Mouse (Mus musculus) forebrain, embryonic 14.5 days (tissue): Measurements from ENCODE around the gene Pctp. TPM values are rescaled to one million over a fixed set of nuclear protein-coding genes. Genes with fewer than 3 reads are reported as not detected.

Source experiments
- polyA plus RNA-seq: library from polyadenylated mRNA; unstranded; fragments of >200 nt; fragmentation: Nextera tagmentation; extraction: Ambion mirVana; gene quantifications from 2 replicates; pipeline ENCODE4 v1.2.1, GENCODE M21; 2014

Pctp gene
- polyA plus RNA-seq, 1 experiment from 2014 or later = 0.80 TPM

Other genes with a start within 250 kb of the Pctp start
- 2.4 and 5.0 TPM in 2 replicates for gene Ankfn1, start 225.2 kb downstream of the Pctp start, polyA plus RNA-seq
- gene Tmem100, start 27.5 kb upstream of the Pctp start, polyA plus RNA-seq = 6.7 and 7.6 TPM in 2 replicates
- 19.6 and 21.4 TPM in 2 replicates for gene Gm45716, start 184.8 kb upstream of the Pctp start, polyA plus RNA-seq
- 63.3 and 68.3 TPM in 2 replicates for gene Mmd, start 246.6 kb upstream of the Pctp start, polyA plus RNA-seq